Mouse (Mus musculus): ENCODE data around the gene Dcaf1. TPM values are rescaled to one million over a fixed set of nuclear protein-coding genes. Genes with fewer than 3 reads are reported as not detected.

Dcaf1 gene
- polyA plus RNA-seq, 1 experiment from 2014 or later = 19.7 TPM

GRCm38 (mm10) chr9:106884996-106885900 lies 63.6 kb downstream of the Dcaf1 start:
- no peak for ATAC-seq (ENCODE audit: insufficient read depth, low FRiP score)
- H3K4me1 ChIP-seq (ENCODE audit: control insufficient read depth, insufficient read depth, low read length) = peaks cover 52% of the 10 kb centered on the region
- peak overlapping the region; percentile 98 for H3K4me2 ChIP-seq (ENCODE audit: low read depth, low read length)
- H3K9ac ChIP-seq (ENCODE audit: low read length) = peak overlapping the region; percentile 98
- H3K36me3 ChIP-seq (ENCODE audit: control insufficient read depth, insufficient read depth, low read length) = peaks cover 10% of the 10 kb centered on the region; the same call in 1 of the 2 replicates
- H3K27me3 ChIP-seq (ENCODE audit: control insufficient read depth, insufficient read depth, low read length) = no peaks in the 10 kb centered on the region
- peak overlapping the region; percentile 74 for H3K4me3 ChIP-seq (replicated peaks; ENCODE audit: low read length)
- no peak overlapping the region for H3K27ac ChIP-seq (ENCODE audit: low read length)
- no peaks in the 10 kb centered on the region for H3K9me3 ChIP-seq (replicated peaks; ENCODE audit: control insufficient read depth, low read length)
- 15% methylated on average over 44 of the region's 44 CpGs for WGBS

GRCm38 (mm10) chr9:106885901-106886731 lies 64.4 kb downstream of the Dcaf1 start:
- peak; percentile 14; the same call in 1 of the 2 replicates for ATAC-seq (ENCODE audit: insufficient read depth, low FRiP score)
- Histone ChIP-seq H3K4me2 (ENCODE audit: low read depth, low read length) (peak overlapping the region; percentile 98), H3K27ac (ENCODE audit: low read length) (peak overlapping the region; percentile 66), H3K9ac (ENCODE audit: low read length) (peak overlapping the region; percentile 98), H3K4me1 (ENCODE audit: control insufficient read depth, insufficient read depth, low read length) (peaks cover 61% of the 10 kb centered on the region), H3K9me3 (replicated peaks; ENCODE audit: control insufficient read depth, low read length) (no peaks in the 10 kb centered on the region), H3K36me3 (ENCODE audit: control insufficient read depth, insufficient read depth, low read length) (peaks cover 11% of the 10 kb centered on the region; the same call in 1 of the 2 replicates), H3K4me3 (replicated peaks; ENCODE audit: low read length) (peak overlapping the region; percentile 74), H3K27me3 (ENCODE audit: control insufficient read depth, insufficient read depth, low read length) (no peaks in the 10 kb centered on the region)
- WGBS = under 1% methylated on average over 102 of the region's 107 CpGs

GRCm38 (mm10) chr9:106886828-106887702 lies 65.4 kb downstream of the Dcaf1 start, which contains the start of gene Rbm15b:
TSS of gene Rbm15b (minus strand) at chr9:106887428.
- Histone ChIP-seq H3K36me3 (ENCODE audit: control insufficient read depth, insufficient read depth, low read length) (peaks cover 11% of the 10 kb centered on the region; the same call in 1 of the 2 replicates), H3K4me3 (replicated peaks; ENCODE audit: low read length) (peak within 1 kb of the TSS; percentile 74), H3K27ac (ENCODE audit: low read length) (peak within 1 kb of the TSS; percentile 84), H3K9ac (ENCODE audit: low read length) (peak within 1 kb of the TSS; percentile 98), H3K4me1 (ENCODE audit: control insufficient read depth, insufficient read depth, low read length) (peaks cover 59% of the 10 kb centered on the region), H3K27me3 (ENCODE audit: control insufficient read depth, insufficient read depth, low read length) (no peaks in the 10 kb centered on the region), H3K4me2 (ENCODE audit: low read depth, low read length) (peak within 1 kb of the TSS; percentile 98), H3K9me3 (replicated peaks; ENCODE audit: control insufficient read depth, low read length) (no peaks in the 10 kb centered on the region)
- peak; percentile 84 for ATAC-seq (ENCODE audit: insufficient read depth, low FRiP score)
- 2% methylated on average over 100 of the region's 101 CpGs for WGBS

- no peak overlapping the region for H3K4me2 ChIP-seq (ENCODE audit: low read depth, low read length)
- no peaks in the 10 kb centered on the region for H3K9me3 ChIP-seq (replicated peaks; ENCODE audit: control insufficient read depth, low read length)
- H3K27me3 ChIP-seq (ENCODE audit: control insufficient read depth, insufficient read depth, low read length) = no peaks in the 10 kb centered on the region
- no peak overlapping the region for H3K27ac ChIP-seq (ENCODE audit: low read length)
- ATAC-seq (ENCODE audit: insufficient read depth, low FRiP score) = no peak
- 0 out of 2 replicates have a peak, but pooled peaks cover 7% of the 10 kb centered on the region for H3K36me3 ChIP-seq (ENCODE audit: control insufficient read depth, insufficient read depth, low read length)
- H3K4me1 ChIP-seq (ENCODE audit: control insufficient read depth, insufficient read depth, low read length) = peaks cover 50% of the 10 kb centered on the region
- H3K4me3 ChIP-seq (replicated peaks; ENCODE audit: low read length) = no peak overlapping the region
- WGBS = 95% methylated on average over 3 of the region's 3 CpGs
- no peak overlapping the region for H3K9ac ChIP-seq (ENCODE audit: low read length)
Observed at GRCm38 (mm10) chr9:106888346-106888745, 66.7 kb downstream of the Dcaf1 start.

- Histone ChIP-seq H3K9ac (ENCODE audit: low read length) (no peak overlapping the region), H3K9me3 (replicated peaks; ENCODE audit: control insufficient read depth, low read length) (no peaks in the 10 kb centered on the region), H3K36me3 (ENCODE audit: control insufficient read depth, insufficient read depth, low read length) (0 out of 2 replicates have a peak, but pooled peaks cover 7% of the 10 kb centered on the region), H3K27ac (ENCODE audit: low read length) (no peak overlapping the region), H3K4me2 (ENCODE audit: low read depth, low read length) (no peak overlapping the region), H3K27me3 (ENCODE audit: control insufficient read depth, insufficient read depth, low read length) (no peaks in the 10 kb centered on the region), H3K4me3 (replicated peaks; ENCODE audit: low read length) (no peak overlapping the region), H3K4me1 (ENCODE audit: control insufficient read depth, insufficient read depth, low read length) (peaks cover 42% of the 10 kb centered on the region)
- ATAC-seq (ENCODE audit: insufficient read depth, low FRiP score) = no peak
- 77% methylated on average over 9 of the region's 9 CpGs for WGBS
Observed at GRCm38 (mm10) chr9:106889321-106889720, 67.6 kb downstream of the Dcaf1 start.

GRCm38 (mm10) chr9:106890496-106891240 lies 69.0 kb downstream of the Dcaf1 start:
- no peaks in the 10 kb centered on the region for H3K27me3 ChIP-seq (ENCODE audit: control insufficient read depth, insufficient read depth, low read length)
- H3K4me2 ChIP-seq (ENCODE audit: low read depth, low read length) = peak overlapping the region; percentile 80
- no peak for ATAC-seq (ENCODE audit: insufficient read depth, low FRiP score)
- 59% methylated on average over 8 of the region's 8 CpGs for WGBS
- peak overlapping the region; percentile 91 for H3K9ac ChIP-seq (ENCODE audit: low read length)
- peak overlapping the region; percentile 80 for H3K4me3 ChIP-seq (replicated peaks; ENCODE audit: low read length)
- no peak overlapping the region for H3K27ac ChIP-seq (ENCODE audit: low read length)
- H3K36me3 ChIP-seq (ENCODE audit: control insufficient read depth, insufficient read depth, low read length) = 0 out of 2 replicates have a peak, but pooled peaks cover 7% of the 10 kb centered on the region
- no peaks in the 10 kb centered on the region for H3K9me3 ChIP-seq (replicated peaks; ENCODE audit: control insufficient read depth, low read length)
- peaks cover 29% of the 10 kb centered on the region for H3K4me1 ChIP-seq (ENCODE audit: control insufficient read depth, insufficient read depth, low read length)

GRCm38 (mm10) chr9:106891341-106891741 lies 69.7 kb downstream of the Dcaf1 start:
- no peaks in the 10 kb centered on the region for H3K9me3 ChIP-seq (replicated peaks; ENCODE audit: control insufficient read depth, low read length)
- WGBS = under 1% methylated on average over 17 of the region's 17 CpGs
- 0 out of 2 replicates have a peak, but pooled peaks cover 7% of the 10 kb centered on the region for H3K36me3 ChIP-seq (ENCODE audit: control insufficient read depth, insufficient read depth, low read length)
- peak overlapping the region; percentile 80 for H3K4me2 ChIP-seq (ENCODE audit: low read depth, low read length)
- no peak for ATAC-seq (ENCODE audit: insufficient read depth, low FRiP score)
- no peaks in the 10 kb centered on the region for H3K27me3 ChIP-seq (ENCODE audit: control insufficient read depth, insufficient read depth, low read length)
- peaks cover 25% of the 10 kb centered on the region for H3K4me1 ChIP-seq (ENCODE audit: control insufficient read depth, insufficient read depth, low read length)
- peak overlapping the region; percentile 80 for H3K4me3 ChIP-seq (replicated peaks; ENCODE audit: low read length)
- H3K27ac ChIP-seq (ENCODE audit: low read length) = peak overlapping the region; percentile 81
- H3K9ac ChIP-seq (ENCODE audit: low read length) = peak overlapping the region; percentile 91
